Mouse (Mus musculus): ENCODE data around the gene Rtkn. TPM values are rescaled to one million over a fixed set of nuclear protein-coding genes. Genes with fewer than 3 reads are reported as not detected.
A peak's percentile ranks its signal among the peaks of the same experiment; 100 is the strongest.

Gene Rtkn
- polyA plus RNA-seq, 1 experiment from 2014 or later, result 44.4 TPM

DNA sequence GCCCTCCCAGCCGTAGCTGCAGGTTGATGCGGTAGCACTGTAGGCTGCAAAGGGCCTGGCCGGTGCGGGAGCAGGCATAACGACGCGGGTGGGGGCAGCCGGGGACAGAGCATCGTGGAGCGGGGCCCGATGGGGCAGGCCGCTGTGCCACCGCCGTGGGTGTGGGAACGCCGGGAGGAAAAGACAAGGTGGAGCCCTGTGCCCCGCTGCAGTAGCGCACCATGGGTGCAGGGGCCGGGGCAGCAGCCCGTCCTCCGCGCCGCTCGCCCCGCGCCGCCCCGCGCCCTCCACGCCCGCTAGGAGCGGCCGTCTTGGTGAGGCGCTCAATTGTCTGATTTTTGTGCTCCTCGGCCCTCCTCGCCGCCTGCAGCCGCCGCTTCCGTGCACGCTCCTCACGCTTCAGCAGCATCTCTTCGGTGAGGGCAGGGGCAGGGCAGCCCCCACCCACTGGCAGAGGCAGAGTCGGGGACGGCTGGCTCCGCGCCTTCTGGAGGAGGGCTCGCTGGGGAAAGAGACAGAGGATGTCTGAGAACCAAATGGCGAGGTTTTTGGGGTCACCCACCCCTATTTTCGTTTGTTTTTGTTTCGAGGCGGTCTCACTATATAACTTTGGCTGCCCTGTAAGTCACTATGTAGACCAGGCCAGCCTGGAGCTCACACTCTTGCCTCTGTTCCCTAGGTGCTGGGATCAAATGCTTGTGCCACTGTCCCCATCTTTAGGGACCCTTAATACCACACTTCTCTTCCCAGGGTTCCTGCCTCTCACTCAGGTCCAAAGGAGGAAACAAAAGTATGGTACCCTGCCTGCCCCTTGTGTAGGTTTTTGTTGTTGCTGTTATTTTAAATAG, 13.2 kb upstream of the Rtkn start:
- Histone ChIP-seq H3K36me3 (ENCODE audit: control insufficient read depth, insufficient read depth, low read length) (peaks cover 17% of the 10 kb centered on the region), H3K27me3 (ENCODE audit: control insufficient read depth, insufficient read depth, low read depth, low read length) (no peaks in the 10 kb centered on the region), H3K9ac (ENCODE audit: low read length) (peak overlapping the region; percentile 90), H3K4me3 (ENCODE audit: low read length) (peak overlapping the region; percentile 72), H3K9me3 (ENCODE audit: control insufficient read depth, low read length) (no peaks in the 10 kb centered on the region), H3K27ac (ENCODE audit: low read length) (peak overlapping the region; percentile 97), H3K4me2 (ENCODE audit: low read depth, low read length) (peak overlapping the region; percentile 96), H3K4me1 (replicated peaks; ENCODE audit: control insufficient read depth, insufficient read depth, low read length) (peaks cover 28% of the 10 kb centered on the region)
- WGBS, result 1% methylated on average over 31 of the region's 52 CpGs
- peak; percentile 41 for ATAC-seq (ENCODE audit: low read depth)

DNA sequence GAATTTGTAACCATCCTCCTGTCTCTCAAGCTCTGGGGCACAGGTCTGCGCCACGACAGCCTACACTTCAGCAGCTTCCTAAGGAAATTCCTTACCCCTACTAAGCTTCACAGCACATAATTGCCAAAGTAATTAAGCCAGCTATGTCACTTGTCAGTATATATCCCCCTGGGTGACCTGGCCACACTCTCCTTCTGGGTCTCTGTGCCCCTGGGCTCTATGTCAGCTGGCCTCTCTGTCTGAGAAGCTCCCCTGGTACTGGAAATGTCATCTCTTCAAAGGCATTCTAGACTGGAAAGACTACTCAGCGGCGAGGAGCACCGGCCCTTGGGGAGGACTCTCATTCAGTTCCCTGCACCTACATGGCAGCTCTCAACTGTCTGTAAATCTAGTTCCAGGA, 12.3 kb upstream of the Rtkn start:
- no peak for ATAC-seq (ENCODE audit: low read depth)
- no peaks in the 10 kb centered on the region for H3K27me3 ChIP-seq (ENCODE audit: control insufficient read depth, insufficient read depth, low read depth, low read length)
- peak overlapping the region; percentile 96 for H3K4me2 ChIP-seq (ENCODE audit: low read depth, low read length)
- peaks cover 26% of the 10 kb centered on the region for H3K4me1 ChIP-seq (replicated peaks; ENCODE audit: control insufficient read depth, insufficient read depth, low read length)
- H3K9ac ChIP-seq (ENCODE audit: low read length), result no peak overlapping the region; the same call in 1 of the 2 replicates
- 70% methylated on average over 5 of the region's 5 CpGs for WGBS
- no peaks in the 10 kb centered on the region for H3K9me3 ChIP-seq (ENCODE audit: control insufficient read depth, low read length)
- no peak overlapping the region; the same call in 1 of the 2 replicates for H3K27ac ChIP-seq (ENCODE audit: low read length)
- H3K36me3 ChIP-seq (ENCODE audit: control insufficient read depth, insufficient read depth, low read length), result peaks cover 12% of the 10 kb centered on the region
- peak overlapping the region; percentile 72; the same call in 1 of the 2 replicates for H3K4me3 ChIP-seq (ENCODE audit: low read length)

DNA sequence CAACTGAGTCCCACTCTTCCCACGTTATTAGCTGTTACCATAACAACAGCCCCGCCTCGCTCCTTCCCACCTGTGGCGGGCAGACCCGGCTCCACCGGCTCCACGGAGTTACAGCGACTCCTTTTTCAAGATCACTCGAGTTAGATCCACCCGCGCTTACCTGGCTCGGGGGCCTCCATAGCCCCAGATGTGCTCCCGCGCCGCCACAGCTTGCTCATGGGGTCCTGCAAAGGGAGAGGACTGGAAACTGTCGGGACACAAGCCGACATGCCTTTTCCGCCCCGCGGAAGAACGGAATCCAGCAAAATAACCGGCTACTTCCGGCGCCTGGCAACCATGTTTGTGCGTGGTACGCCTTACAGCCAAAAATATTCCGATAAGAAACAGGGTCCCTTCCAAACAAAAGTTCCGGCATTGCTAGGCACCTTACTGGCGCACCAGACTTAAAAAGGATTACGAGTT, 10.4 kb upstream of the Rtkn start:
- H3K27ac ChIP-seq (ENCODE audit: low read length), result peak overlapping the region; percentile 80

DNA sequence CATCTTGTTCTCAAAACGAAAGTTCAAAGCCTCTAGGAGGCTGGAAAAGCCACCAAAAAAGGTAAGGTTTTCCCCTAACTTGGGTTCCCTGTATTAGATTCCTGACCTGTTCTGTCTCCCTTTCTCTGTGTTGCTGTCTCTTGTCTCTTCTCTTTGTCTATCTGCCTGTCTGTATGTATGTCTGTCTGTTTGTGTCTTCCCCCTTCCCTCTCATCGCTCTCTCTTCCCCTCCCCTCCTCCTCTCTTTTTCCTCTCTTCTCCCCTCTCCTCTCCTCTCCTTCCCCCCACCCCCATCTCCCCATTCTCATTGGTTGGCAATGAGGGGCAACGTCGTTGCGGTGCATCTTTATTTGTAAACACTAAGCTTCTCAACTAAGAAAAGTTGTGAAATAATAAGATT, 9.9 kb upstream of the Rtkn start, which contains the start of gene Ino80b:
TSS of gene Ino80b (minus strand) at position 101 of the 400 bp plus-strand sequence.
- H3K4me1 ChIP-seq (replicated peaks; ENCODE audit: control insufficient read depth, insufficient read depth, low read length), result peaks cover 20% of the 10 kb centered on the region
- peak within 1 kb of the TSS; percentile 88 for H3K4me3 ChIP-seq (ENCODE audit: low read length)
- H3K9ac ChIP-seq (ENCODE audit: low read length), result peak within 1 kb of the TSS; percentile 89
- H3K36me3 ChIP-seq (ENCODE audit: control insufficient read depth, insufficient read depth, low read length), result no peaks in the 10 kb centered on the region
- no peaks in the 10 kb centered on the region for H3K27me3 ChIP-seq (ENCODE audit: control insufficient read depth, insufficient read depth, low read depth, low read length)
- peak within 1 kb of the TSS; percentile 80 for H3K27ac ChIP-seq (ENCODE audit: low read length)
- 12% methylated on average over 5 of the region's 5 CpGs for WGBS
- H3K4me2 ChIP-seq (ENCODE audit: low read depth, low read length), result peak within 1 kb of the TSS; percentile 94
- H3K9me3 ChIP-seq (ENCODE audit: control insufficient read depth, low read length), result no peaks in the 10 kb centered on the region
- no peak for ATAC-seq (ENCODE audit: low read depth)

More for the DNA sequence above, 10.4 kb upstream of the Rtkn start:
- no peaks in the 10 kb centered on the region for H3K9me3 ChIP-seq (ENCODE audit: control insufficient read depth, low read length)
- no peaks in the 10 kb centered on the region for H3K27me3 ChIP-seq (ENCODE audit: control insufficient read depth, insufficient read depth, low read depth, low read length)
- no peaks in the 10 kb centered on the region for H3K36me3 ChIP-seq (ENCODE audit: control insufficient read depth, insufficient read depth, low read length)
- peak; percentile 31 for ATAC-seq (ENCODE audit: low read depth)
- H3K4me3 ChIP-seq (ENCODE audit: low read length), result peak overlapping the region; percentile 88
- peak overlapping the region; percentile 89 for H3K9ac ChIP-seq (ENCODE audit: low read length)
- peak overlapping the region; percentile 94 for H3K4me2 ChIP-seq (ENCODE audit: low read depth, low read length)
- peaks cover 24% of the 10 kb centered on the region for H3K4me1 ChIP-seq (replicated peaks; ENCODE audit: control insufficient read depth, insufficient read depth, low read length)
- under 1% methylated on average over 30 of the region's 30 CpGs for WGBS

DNA sequence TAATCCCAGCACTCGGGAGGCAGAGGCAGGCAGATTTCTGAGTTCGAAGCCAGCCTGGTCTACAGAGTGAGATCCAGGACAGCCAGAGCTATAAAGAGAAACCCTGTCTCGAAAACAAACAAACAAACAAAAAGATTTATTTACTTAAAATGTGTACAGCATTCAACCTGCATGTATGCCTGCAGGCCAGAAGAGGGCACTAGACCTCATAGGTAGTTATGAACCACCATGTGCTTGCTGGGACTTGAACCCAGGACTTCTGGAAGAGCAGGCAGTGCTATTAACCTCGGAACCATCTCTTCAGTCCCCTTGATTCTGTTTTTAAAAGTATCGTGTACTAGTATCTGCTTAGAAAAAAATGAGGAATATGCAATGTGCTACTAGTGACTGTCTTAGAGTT, 7.8 kb upstream of the Rtkn start:
- ATAC-seq (ENCODE audit: low read depth), result no peak
- Histone ChIP-seq H3K36me3 (ENCODE audit: control insufficient read depth, insufficient read depth, low read length) (no peaks in the 10 kb centered on the region), H3K4me2 (ENCODE audit: low read depth, low read length) (no peak overlapping the region), H3K4me1 (replicated peaks; ENCODE audit: control insufficient read depth, insufficient read depth, low read length) (peaks cover 19% of the 10 kb centered on the region), H3K9me3 (ENCODE audit: control insufficient read depth, low read length) (no peaks in the 10 kb centered on the region), H3K9ac (ENCODE audit: low read length) (no peak overlapping the region), H3K27ac (ENCODE audit: low read length) (no peak overlapping the region), H3K27me3 (ENCODE audit: control insufficient read depth, insufficient read depth, low read depth, low read length) (no peaks in the 10 kb centered on the region), H3K4me3 (ENCODE audit: low read length) (no peak overlapping the region)
- 89% methylated on average over 5 of the region's 5 CpGs for WGBS

DNA sequence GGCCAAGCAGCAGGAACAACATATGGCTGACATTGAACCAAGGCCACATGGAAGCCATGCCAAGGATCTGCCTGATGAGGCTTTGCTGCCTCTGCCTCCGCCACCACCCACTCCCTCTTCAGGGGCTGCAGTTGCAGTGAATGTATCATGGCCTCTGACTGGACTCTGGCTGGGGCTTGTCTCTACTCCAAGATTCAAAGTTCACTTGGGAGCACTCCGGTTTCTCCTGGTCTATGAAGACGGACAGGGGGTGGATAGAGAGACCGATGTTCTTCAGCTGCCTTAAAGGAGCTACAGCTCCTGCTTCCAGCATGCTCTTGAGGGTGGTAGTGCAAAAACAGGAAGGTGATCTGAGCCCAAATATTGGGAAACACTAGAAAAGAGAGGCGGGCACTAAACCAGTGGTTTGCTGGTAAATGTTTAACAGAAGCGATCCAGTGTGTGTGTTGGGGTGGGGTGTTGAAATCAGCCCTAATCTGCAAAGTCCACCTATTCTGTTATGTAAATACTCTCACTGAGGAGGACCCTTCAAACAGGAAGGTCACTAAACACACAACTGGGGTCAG, 3.7 kb upstream of the Rtkn start:
- H3K4me2 ChIP-seq (ENCODE audit: low read depth, low read length), result peak overlapping the region; percentile 3; the same call in 1 of the 2 replicates
- no peaks in the 10 kb centered on the region for H3K36me3 ChIP-seq (ENCODE audit: control insufficient read depth, insufficient read depth, low read length)
- WGBS, result 37% methylated on average over 6 of the region's 6 CpGs
- H3K27ac ChIP-seq (ENCODE audit: low read length), result peak overlapping the region; percentile 86
- no peak overlapping the region for H3K4me3 ChIP-seq (ENCODE audit: low read length)
- H3K9me3 ChIP-seq (ENCODE audit: control insufficient read depth, low read length), result no peaks in the 10 kb centered on the region
- peaks cover 18% of the 10 kb centered on the region for H3K4me1 ChIP-seq (replicated peaks; ENCODE audit: control insufficient read depth, insufficient read depth, low read length)
- H3K9ac ChIP-seq (ENCODE audit: low read length), result no peak overlapping the region
- H3K27me3 ChIP-seq (ENCODE audit: control insufficient read depth, insufficient read depth, low read depth, low read length), result no peaks in the 10 kb centered on the region
- peak; percentile 27 for ATAC-seq (ENCODE audit: low read depth)

DNA sequence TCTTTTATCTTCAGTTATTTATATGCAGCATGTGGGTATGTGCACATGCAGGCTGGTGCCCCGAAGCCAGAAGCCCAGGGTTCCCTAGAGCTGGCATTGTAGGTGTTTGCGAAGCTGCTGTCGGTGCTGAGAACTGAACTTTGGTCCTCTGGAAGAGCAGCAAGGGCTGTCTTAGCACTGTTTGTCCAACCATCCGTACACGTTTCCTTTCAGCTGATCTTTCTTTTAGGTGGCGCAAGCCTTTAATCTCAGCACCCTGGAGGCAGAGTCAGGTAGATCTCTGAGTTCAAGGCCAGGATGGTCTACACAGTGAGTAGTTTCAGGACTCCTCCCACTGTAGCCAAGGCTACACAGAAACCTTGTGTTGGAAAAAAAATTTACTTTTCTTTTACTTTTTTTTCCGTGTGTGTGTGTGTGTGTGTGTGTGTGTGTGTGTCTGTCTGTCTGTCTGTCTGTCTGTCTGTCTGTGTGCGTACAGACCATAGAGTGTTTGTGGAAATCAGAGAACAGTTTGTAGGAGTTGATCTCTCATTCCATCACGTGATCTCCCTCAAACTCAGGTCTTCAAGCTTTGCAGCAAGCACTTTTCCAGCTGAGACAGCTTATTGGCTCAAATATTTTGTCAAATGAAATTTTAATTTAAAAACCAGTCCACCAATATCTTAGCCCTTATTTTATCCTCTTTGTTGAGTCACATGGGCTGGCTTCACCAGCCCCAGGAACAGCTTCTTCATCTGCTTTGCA, 2.9 kb upstream of the Rtkn start:
- H3K27me3 ChIP-seq (ENCODE audit: control insufficient read depth, insufficient read depth, low read depth, low read length), result no peaks in the 10 kb centered on the region
- H3K9me3 ChIP-seq (ENCODE audit: control insufficient read depth, low read length), result no peaks in the 10 kb centered on the region
- 65% methylated on average over 9 of the region's 9 CpGs for WGBS
- H3K9ac ChIP-seq (ENCODE audit: low read length), result no peak overlapping the region
- no peak overlapping the region for H3K4me3 ChIP-seq (ENCODE audit: low read length)
- H3K27ac ChIP-seq (ENCODE audit: low read length), result peak overlapping the region; percentile 56; the same call in 1 of the 2 replicates
- no peaks in the 10 kb centered on the region for H3K36me3 ChIP-seq (ENCODE audit: control insufficient read depth, insufficient read depth, low read length)
- peaks cover 18% of the 10 kb centered on the region for H3K4me1 ChIP-seq (replicated peaks; ENCODE audit: control insufficient read depth, insufficient read depth, low read length)
- no peak for ATAC-seq (ENCODE audit: low read depth)
- H3K4me2 ChIP-seq (ENCODE audit: low read depth, low read length), result no peak overlapping the region

DNA sequence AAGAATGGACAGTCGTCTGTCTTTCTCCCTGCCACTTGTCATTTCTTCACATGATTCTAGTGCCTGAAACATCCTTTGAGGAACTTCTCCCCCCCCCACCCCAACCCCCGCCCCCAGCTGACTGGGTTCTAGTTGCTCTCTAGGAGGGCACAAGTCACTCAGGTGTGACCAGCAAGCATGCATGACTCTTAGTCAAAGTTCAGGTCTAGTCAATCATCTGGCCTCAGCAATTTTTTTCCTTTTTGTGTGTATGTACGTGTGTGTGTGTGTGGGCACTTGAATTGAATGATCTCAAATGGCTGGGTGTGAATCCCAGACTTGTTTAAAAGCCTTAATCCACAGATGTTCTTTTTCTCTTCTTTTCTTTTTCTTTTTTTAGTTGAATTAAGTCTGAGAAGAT, 1.0 kb upstream of the Rtkn start:
- H3K9ac ChIP-seq (ENCODE audit: low read length), result no peak overlapping the region
- peaks cover 33% of the 10 kb centered on the region for H3K4me1 ChIP-seq (replicated peaks; ENCODE audit: control insufficient read depth, insufficient read depth, low read length)
- H3K9me3 ChIP-seq (ENCODE audit: control insufficient read depth, low read length), result no peaks in the 10 kb centered on the region
- ATAC-seq (ENCODE audit: low read depth), result no peak
- H3K4me2 ChIP-seq (ENCODE audit: low read depth, low read length), result no peak overlapping the region
- no peaks in the 10 kb centered on the region for H3K27me3 ChIP-seq (ENCODE audit: control insufficient read depth, insufficient read depth, low read depth, low read length)
- no peak overlapping the region for H3K27ac ChIP-seq (ENCODE audit: low read length)
- 59% methylated on average over 3 of the region's 3 CpGs for WGBS
- H3K36me3 ChIP-seq (ENCODE audit: control insufficient read depth, insufficient read depth, low read length), result no peaks in the 10 kb centered on the region
- H3K4me3 ChIP-seq (ENCODE audit: low read length), result no peak overlapping the region
